Mouse (Mus musculus): ENCODE measurements around the gene Spsb4.

Gene Spsb4

GRCm38 (mm10) chr9:96908737-96909136 is 109.9 kb downstream of the Spsb4 start:
- in situ Hi-C loops (cut with MboI; ENCODE audit: low sequenced_read_pairs) = no loop called here

- in situ Hi-C loops (cut with MboI; ENCODE audit: low sequenced_read_pairs) = no loop called here
Observed at GRCm38 (mm10) chr9:96904360-96905355, 114.0 kb downstream of the Spsb4 start.

GRCm38 (mm10) chr9:96899717-96900116 is 118.9 kb downstream of the Spsb4 start:
- in situ Hi-C loops (cut with MboI; ENCODE audit: low sequenced_read_pairs) = no loop called here

GRCm38 (mm10) chr9:96899004-96899403 is 119.6 kb downstream of the Spsb4 start:
- in situ Hi-C loops (cut with MboI; ENCODE audit: low sequenced_read_pairs) = no loop called here

GRCm38 (mm10) chr9:96896690-96897089 is 122.0 kb downstream of the Spsb4 start:
- in situ Hi-C loops (cut with MboI; ENCODE audit: low sequenced_read_pairs) = no loop called here

GRCm38 (mm10) chr9:96893582-96893981 is 125.1 kb downstream of the Spsb4 start:
- in situ Hi-C loops (cut with MboI; ENCODE audit: low sequenced_read_pairs) = no loop called here
